Mouse (Mus musculus) kidney, embryonic 16.5 days (tissue): ENCODE results near the gene Gm7324. TPM values are rescaled to one million over a fixed set of nuclear protein-coding genes. Genes with fewer than 3 reads are reported as not detected.
"Not testable (repeated sequence)": the region's sequence is repeated elsewhere in the genome, so short reads cannot be mapped to it uniquely, and the experiment has no call there.

ENCODE experiments used
- ATAC-seq: fragments of 200-750 bp; cut with Nextera tagmentation; 2 replicates; pipeline ENCODE4 v1.8.0; 2017; ENCODE audit warnings: moderate TSS enrichment; ENCODE audit not compliant: low FRiP score, low TSS enrichment
- H3K27ac ChIP-seq: fragments of 300-500 bp; sonication (generic); 2 replicates; pipeline ENCODE4 v1.5.1; 2014; ENCODE audit warnings: low read length
- H3K27me3 ChIP-seq: fragments of 300-500 bp; sonication (generic); 2 replicates; pipeline ENCODE4 v1.6.1; 2014; ENCODE audit warnings: low read length, control low read depth, mixed read lengths; ENCODE audit not compliant: insufficient read depth
- H3K36me3 ChIP-seq: fragments of 300-500 bp; sonication (generic); 2 replicates; pipeline ENCODE4 v1.6.1; 2014; ENCODE audit warnings: low read length, control low read depth, mixed read lengths; ENCODE audit not compliant: insufficient read depth
- H3K4me1 ChIP-seq: fragments of 300-500 bp; sonication (generic); 2 replicates; pipeline ENCODE4 v1.6.1; 2014; ENCODE audit warnings: low read length, control low read depth, mixed read lengths; ENCODE audit not compliant: insufficient read depth
- H3K4me2 ChIP-seq: fragments of 300-500 bp; sonication (generic); replicated peaks from 2 replicates; pipeline ENCODE4 v1.6.1; 2014; ENCODE audit warnings: low read depth, low read length
- H3K4me3 ChIP-seq: fragments of 300-500 bp; sonication (generic); 2 replicates; pipeline ENCODE4 v1.5.1; 2014; ENCODE audit warnings: mild to moderate bottlenecking, low read length
- H3K9ac ChIP-seq: fragments of 300-500 bp; sonication (generic); replicated peaks from 2 replicates; pipeline ENCODE4 v1.6.1; 2014; ENCODE audit warnings: low read length
- H3K9me3 ChIP-seq: fragments of 300-500 bp; sonication (generic); 2 replicates; pipeline ENCODE4 v1.6.1; 2016; ENCODE audit warnings: low read length, control low read depth
- WGBS: fragments of 180-500 bp; shearing (Covaris S2); extraction: QIAGEN DNeasy Blood & Tissue Kit; methylation state at CpG from one replicate; pipeline ENCODE4 v1.1.7; 2014; 5-methylcytosine and 5-hydroxymethylcytosine counted together
- polyA plus RNA-seq: library from polyadenylated mRNA; unstranded; fragments of >200 nt; fragmentation: Nextera tagmentation; extraction: Ambion mirVana; gene quantifications from 2 replicates; pipeline ENCODE4 v1.2.1, GENCODE M21; 2015

The Gm7324 gene
- polyA plus RNA-seq: 0.92 and 0.96 TPM in 2 replicates

DNA sequence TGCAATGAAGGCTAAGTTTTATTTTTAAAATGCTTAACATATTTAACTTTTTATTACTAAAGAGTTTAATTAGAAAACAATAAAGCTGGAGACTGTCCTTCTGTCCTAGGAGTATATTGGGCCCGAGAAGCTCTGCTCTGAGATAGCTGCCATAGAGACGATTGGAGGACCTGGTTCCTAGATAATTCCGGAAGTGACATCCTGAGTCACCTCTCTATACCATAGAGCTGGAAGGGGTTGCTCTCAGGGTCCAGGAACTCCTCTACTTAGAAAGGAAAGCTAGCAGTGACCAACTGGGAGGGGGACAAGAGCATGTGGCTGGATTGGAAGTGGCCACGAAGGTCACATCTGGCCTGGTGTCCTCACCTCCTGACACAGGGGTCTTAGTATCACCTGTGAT, at the start of gene Gm7324:
Gm7324 (plus strand) TSS at position 208 of the 400 bp plus-strand sequence.
- H3K4me2 ChIP-seq, H3K4me1 ChIP-seq, H3K27me3 ChIP-seq, H3K4me3 ChIP-seq, H3K9ac ChIP-seq, H3K27ac ChIP-seq, H3K9me3 ChIP-seq, ATAC-seq, H3K36me3 ChIP-seq: not testable (repeated sequence)
- WGBS: 90% methylated on average over 4 of the region's 4 CpGs

DNA sequence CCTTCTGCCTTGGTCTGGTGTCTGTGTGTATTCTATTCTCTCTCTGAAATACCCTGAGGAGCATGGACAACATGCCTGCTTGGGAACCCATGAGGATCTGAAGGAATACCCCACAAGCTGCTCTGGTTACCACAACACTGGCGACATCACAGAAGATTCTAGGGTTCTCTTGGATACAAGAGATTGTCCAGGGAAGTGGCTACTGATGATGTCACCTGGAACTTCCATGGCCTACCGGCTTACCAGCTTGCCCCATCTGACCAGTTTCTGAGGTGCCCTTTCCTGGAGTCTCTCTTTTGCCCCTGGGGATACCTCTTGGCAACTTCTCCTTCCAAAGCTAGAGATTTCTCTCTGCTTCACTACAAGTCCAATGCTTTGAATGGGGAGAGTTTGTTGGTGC, 20.5 kb upstream of the Gm7324 start, which contains the start of gene Gm8165:
Gm8165 (minus strand) TSS at position 101 of the 400 bp plus-strand sequence.
- no CpG with 5 or more reads among the region's 2 CpGs for WGBS

DNA sequence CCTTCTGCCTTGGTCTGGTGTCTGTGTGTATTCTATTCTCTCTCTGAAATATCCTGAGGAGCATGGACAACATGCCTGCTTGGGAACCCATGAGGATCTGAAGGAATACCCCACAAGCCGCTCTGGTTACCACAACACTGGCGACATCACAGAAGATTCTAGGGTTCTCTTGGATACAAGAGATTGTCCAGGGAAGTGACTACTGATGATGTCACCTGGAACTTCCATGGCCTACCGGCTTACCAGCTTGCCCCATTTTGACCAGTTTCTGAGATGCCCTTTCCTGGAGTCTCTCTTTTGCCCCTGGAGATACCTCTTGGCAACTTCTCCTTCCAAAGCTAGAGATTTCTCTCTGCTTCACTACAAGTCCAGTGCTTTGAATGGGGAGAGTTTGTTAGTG, 29.8 kb downstream of the Gm7324 start, which contains the start of gene Gm16506:
Gm16506 (minus strand) TSS at position 101 of the 400 bp plus-strand sequence.
- 89% methylated on average over 2 of the region's 3 CpGs for WGBS
- H3K9me3 ChIP-seq, ATAC-seq, H3K27ac ChIP-seq, H3K4me3 ChIP-seq, H3K9ac ChIP-seq, H3K4me2 ChIP-seq, H3K4me1 ChIP-seq, H3K27me3 ChIP-seq, H3K36me3 ChIP-seq: not testable (repeated sequence)

More for the DNA sequence above, 20.5 kb upstream of the Gm7324 start, which contains the start of gene Gm8165:
- not testable (repeated sequence) for H3K9ac ChIP-seq, H3K4me2 ChIP-seq, H3K4me3 ChIP-seq, H3K4me1 ChIP-seq, H3K27me3 ChIP-seq, H3K27ac ChIP-seq, ATAC-seq, H3K9me3 ChIP-seq, H3K36me3 ChIP-seq

DNA sequence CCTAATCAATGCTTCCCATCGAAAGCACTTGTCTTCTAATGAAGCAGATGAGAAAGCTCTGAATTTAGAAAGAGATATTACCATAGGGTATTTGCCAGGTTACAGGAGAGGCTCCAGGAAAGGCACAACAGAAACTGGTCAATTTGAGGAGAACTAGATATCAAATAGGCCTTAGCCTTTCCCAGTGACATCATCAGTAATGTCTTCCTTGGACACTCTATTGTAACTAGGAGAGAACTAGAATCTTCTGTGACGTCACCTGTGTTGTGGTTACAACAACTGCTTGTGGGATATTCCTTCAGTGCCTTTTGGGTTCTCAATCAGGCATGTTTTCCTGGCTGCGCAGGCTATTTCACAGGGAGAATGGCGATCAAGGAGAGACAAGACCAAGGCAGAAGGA, 49.9 kb downstream of the Gm7324 start, which contains the start of gene Gm6526:
Gm6526 (plus strand) TSS at position 301 of the 400 bp plus-strand sequence.
- H3K4me1 ChIP-seq, H3K27ac ChIP-seq, ATAC-seq, H3K9ac ChIP-seq, H3K36me3 ChIP-seq, H3K9me3 ChIP-seq, H3K27me3 ChIP-seq, H3K4me2 ChIP-seq, H3K4me3 ChIP-seq: not testable (repeated sequence)
- WGBS: 82% methylated on average over 4 of the region's 4 CpGs

Other genes with a start within 250 kb of the Gm7324 start
- gene Gm5799, start 154.3 kb upstream of the Gm7324 start, polyA plus RNA-seq: not detected in 2 replicates
- not detected in 2 replicates for gene Gm17654, start 118.7 kb upstream of the Gm7324 start, polyA plus RNA-seq
- gene Gm10375, start 89.8 kb upstream of the Gm7324 start, polyA plus RNA-seq: not detected in 2 replicates
- not detected in 2 replicates for gene Gm8165, start 20.6 kb upstream of the Gm7324 start, polyA plus RNA-seq
- not detected in 2 replicates for gene Gm16506, start 29.7 kb downstream of the Gm7324 start, polyA plus RNA-seq
- gene Gm6526, start 50.0 kb downstream of the Gm7324 start, polyA plus RNA-seq: not detected in 2 replicates
- not detected in 2 replicates for gene Gm8180, start 86.9 kb downstream of the Gm7324 start, polyA plus RNA-seq
- gene Ear1, start 177.7 kb downstream of the Gm7324 start, polyA plus RNA-seq: not detected in 2 replicates
- not detected in 2 replicates for gene Ear10, start 225.7 kb downstream of the Gm7324 start, polyA plus RNA-seq
- 17.8 and 19.3 TPM in 2 replicates for gene Gm8113, start 227.6 kb downstream of the Gm7324 start, polyA plus RNA-seq